Mouse (Mus musculus): ENCODE results near the gene Robo1.
A peak's percentile ranks its signal among the peaks of the same experiment; 100 is the strongest.

Gene Robo1

GRCm38 (mm10) chr16:72951969-72952368 is 643.9 kb downstream of the Robo1 start:
- no peak for DNase-seq

- DNase-seq = no peak
Measured at GRCm38 (mm10) chr16:72959018-72959702, 651.1 kb downstream of the Robo1 start.

GRCm38 (mm10) chr16:72959823-72960222 is 651.7 kb downstream of the Robo1 start:
- DNase-seq = no peak

- DNase-seq = no peak
Measured at GRCm38 (mm10) chr16:72963782-72964181, 655.7 kb downstream of the Robo1 start.

- DNase-seq = peak; percentile 15
Measured at GRCm38 (mm10) chr16:72967509-72967908, 659.4 kb downstream of the Robo1 start.

- no peak for DNase-seq
Measured at GRCm38 (mm10) chr16:72969990-72970389, 661.9 kb downstream of the Robo1 start.

GRCm38 (mm10) chr16:72973685-72974084 is 665.6 kb downstream of the Robo1 start:
- DNase-seq = no peak

- no peak for DNase-seq
Measured at GRCm38 (mm10) chr16:72974681-72975080, 666.6 kb downstream of the Robo1 start.

- DNase-seq = no peak
Measured at GRCm38 (mm10) chr16:72976849-72977576, 668.9 kb downstream of the Robo1 start.

GRCm38 (mm10) chr16:72979407-72980219 is 671.5 kb downstream of the Robo1 start:
- DNase-seq = peak; percentile 68

GRCm38 (mm10) chr16:72990376-72991167 is 682.5 kb downstream of the Robo1 start:
- no peak for DNase-seq

- no peak for DNase-seq
Measured at GRCm38 (mm10) chr16:72993189-72993588, 685.1 kb downstream of the Robo1 start.

GRCm38 (mm10) chr16:72993594-72993993 is 685.5 kb downstream of the Robo1 start:
- no peak for DNase-seq

- DNase-seq = peak; percentile 56
Measured at GRCm38 (mm10) chr16:72995251-72995954, 687.3 kb downstream of the Robo1 start.

GRCm38 (mm10) chr16:72995955-72996535 is 687.9 kb downstream of the Robo1 start:
- DNase-seq = no peak

- no peak for DNase-seq
Measured at GRCm38 (mm10) chr16:72998677-72999076, 690.6 kb downstream of the Robo1 start.

GRCm38 (mm10) chr16:73002685-73003084 is 694.6 kb downstream of the Robo1 start:
- DNase-seq = no peak

GRCm38 (mm10) chr16:73004601-73005000 is 696.5 kb downstream of the Robo1 start:
- DNase-seq = no peak

GRCm38 (mm10) chr16:73005831-73006230 is 697.7 kb downstream of the Robo1 start:
- no peak for DNase-seq

- DNase-seq = no peak
Measured at GRCm38 (mm10) chr16:73007434-73007833, 699.3 kb downstream of the Robo1 start.

GRCm38 (mm10) chr16:73011313-73011712 is 703.2 kb downstream of the Robo1 start:
- no peak for DNase-seq

GRCm38 (mm10) chr16:73012926-73013325 is 704.8 kb downstream of the Robo1 start:
- DNase-seq = no peak

Data from right cerebral cortex, adult 18-20 months (tissue).